Mouse (Mus musculus) G1E (cell line): ENCODE measurements around the gene Enpp5.

Source experiments
- CTCF ChIP-seq: IDR thresholded peaks from 2 replicates; pipeline ENCODE4 v1.5.1; 2012; ENCODE audit warnings: low read depth, low read length, inconsistent platforms, mixed read lengths
- GATA1 ChIP-seq: IDR thresholded peaks from 2 replicates; pipeline ENCODE4 v1.6.1; 2012; ENCODE audit warnings: borderline replicate concordance, low read length, inconsistent platforms, mixed read lengths
- GATA2 ChIP-seq: IDR thresholded peaks from 2 replicates; pipeline ENCODE4 v1.6.1; 2012; ENCODE audit warnings: low read depth, low read length, inconsistent platforms, borderline replicate concordance
- POLR2AphosphoS5 ChIP-seq: IDR thresholded peaks from 2 replicates; pipeline ENCODE4 v1.6.1; 2012; ENCODE audit warnings: low read depth, low read length, inconsistent platforms; ENCODE audit not compliant: insufficient replicate concordance
- TAL1 ChIP-seq: conservative IDR thresholded peaks from 2 replicates; pipeline ENCODE4 v1.6.1; 2012; ENCODE audit warnings: low read depth, low read length, inconsistent platforms, mixed read lengths

GRCm38 (mm10) chr17:44057123-44057522, 21.5 kb upstream of the Enpp5 start:
- TF ChIP-seq POLR2AphosphoS5 (no peak), CTCF (no peak), GATA1 (no peak), TAL1 (no peak), GATA2 (no peak)
